Mouse (Mus musculus) skeletal muscle tissue, adult 2 months (tissue): ENCODE measurements around the gene Socs7.

ENCODE experiments used
- DNase-seq: peaks from one replicate; pipeline ENCODE4 v3.0.0-alpha.2; 2012; ENCODE audit warnings: low read depth, low spot score

Gene Socs7

GRCm38 (mm10) chr11:97416637-97417035 is 54.3 kb downstream of the Socs7 start:
- no peak for DNase-seq

GRCm38 (mm10) chr11:97418834-97419539 is 56.6 kb downstream of the Socs7 start:
- DNase-seq, result no peak

GRCm38 (mm10) chr11:97419540-97419900 is 57.2 kb downstream of the Socs7 start:
- no peak for DNase-seq

GRCm38 (mm10) chr11:97422507-97422906 is 60.2 kb downstream of the Socs7 start:
- DNase-seq, result no peak

GRCm38 (mm10) chr11:97424092-97424692 is 61.8 kb downstream of the Socs7 start:
- no peak for DNase-seq

- DNase-seq, result no peak
These were observed 62.5 kb downstream of the Socs7 start for GRCm38 (mm10) chr11:97424802-97425201.

- DNase-seq, result peak; percentile 89
These were observed 65.7 kb downstream of the Socs7 start for GRCm38 (mm10) chr11:97427794-97428725.

GRCm38 (mm10) chr11:97428726-97429077 is 66.4 kb downstream of the Socs7 start:
- DNase-seq, result no peak

GRCm38 (mm10) chr11:97429615-97430014 is 67.3 kb downstream of the Socs7 start:
- no peak for DNase-seq

- DNase-seq, result peak; percentile 62
These were observed 69.7 kb downstream of the Socs7 start for GRCm38 (mm10) chr11:97432015-97432414.

- DNase-seq, result no peak
These were observed 70.7 kb downstream of the Socs7 start for GRCm38 (mm10) chr11:97432983-97433539.

- no peak for DNase-seq
These were observed 71.8 kb downstream of the Socs7 start for GRCm38 (mm10) chr11:97434121-97434520.

- DNase-seq, result peak; percentile 92
These were observed 72.5 kb downstream of the Socs7 start for GRCm38 (mm10) chr11:97434704-97435454.

GRCm38 (mm10) chr11:97435808-97436491 is 73.6 kb downstream of the Socs7 start:
- DNase-seq, result no peak

- no peak for DNase-seq
These were observed 75.4 kb downstream of the Socs7 start for GRCm38 (mm10) chr11:97437745-97438144.

- no peak for DNase-seq
These were observed 76.5 kb downstream of the Socs7 start for GRCm38 (mm10) chr11:97438868-97439267.

GRCm38 (mm10) chr11:97439935-97440334 is 77.6 kb downstream of the Socs7 start:
- DNase-seq, result no peak

- no peak for DNase-seq
These were observed 78.1 kb downstream of the Socs7 start for GRCm38 (mm10) chr11:97440441-97440881.

GRCm38 (mm10) chr11:97441036-97441657 is 78.8 kb downstream of the Socs7 start:
- DNase-seq, result no peak

- DNase-seq, result no peak
These were observed 79.3 kb downstream of the Socs7 start for GRCm38 (mm10) chr11:97441658-97442125.
